Mouse (Mus musculus): ENCODE data around the gene Slc25a28. TPM values are rescaled to one million over a fixed set of nuclear protein-coding genes. Genes with fewer than 3 reads are reported as not detected.

Slc25a28 gene
- 21.6 and 33.2 TPM in 2 replicates for polyA plus RNA-seq (2015; fragmentation: Nextera tagmentation; extraction: Ambion mirVana)

DNA sequence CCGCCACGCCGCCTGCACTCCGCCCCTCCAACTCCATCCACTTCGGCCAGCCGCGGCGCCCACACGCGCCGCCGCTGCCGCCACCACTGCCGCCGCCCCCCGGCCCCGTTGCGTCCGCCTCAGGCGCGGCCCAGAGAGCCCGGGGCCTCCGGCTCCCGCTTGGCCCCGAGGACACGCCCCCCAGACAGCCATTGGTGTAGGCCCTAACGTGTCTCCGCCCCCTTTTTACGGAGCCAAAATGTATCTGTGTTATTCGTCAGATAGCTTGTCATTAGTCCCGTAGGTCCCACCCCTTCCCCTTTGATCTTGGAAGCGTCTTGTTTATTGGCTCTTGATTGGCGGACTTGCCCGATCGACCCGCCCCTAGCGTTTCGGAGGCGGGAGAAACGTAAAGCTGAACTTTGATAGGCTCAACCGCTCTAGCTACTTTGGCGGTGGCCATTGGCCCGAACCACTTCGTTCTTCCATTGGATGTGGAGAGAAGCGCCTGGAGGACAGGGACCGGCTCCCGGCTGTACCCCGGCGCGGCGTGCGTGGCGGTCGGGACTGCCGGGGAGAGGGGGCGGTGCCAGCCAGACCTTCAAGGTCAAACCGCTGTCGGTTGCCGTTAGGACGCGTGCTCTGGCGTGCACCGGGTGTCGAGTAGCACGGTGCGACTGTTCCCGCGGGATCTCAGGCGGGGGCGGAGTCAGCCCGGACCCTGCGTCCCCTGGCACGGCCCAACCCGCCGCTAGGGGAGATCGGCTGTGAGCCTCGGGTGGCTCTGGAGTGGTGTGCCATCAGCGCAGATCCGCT, at the start of gene Slc25a28:
Gene Slc25a28, minus strand, starts transcription at position 152 of the 795 bp plus-strand sequence.

GRCm38 (mm10) chr19:43689419-43690246, 15.0 kb upstream of the Slc25a28 start, which contains the start of gene Entpd7:
Entpd7 (plus strand) TSS chr19:43689672.

Small RNA genes lying within 50 kb of the gene (microRNA-seq; reads per million reads assigned to microRNA genes)
- gene Gm22646 (ENCODE audit: borderline replicate concordance, insufficient number of aligned reads): not detected

Other genes with a start within 250 kb of the Slc25a28 start
- 0.17 and 0.18 TPM in 2 replicates for gene Cnnm1, start 234.4 kb downstream of the Slc25a28 start, polyA plus RNA-seq (2015; fragmentation: Nextera tagmentation; extraction: Ambion mirVana)
- 40.1 and 72.9 TPM in 2 replicates for gene Got1, start 150.3 kb downstream of the Slc25a28 start, polyA plus RNA-seq (2015; fragmentation: Nextera tagmentation; extraction: Ambion mirVana)
- gene Nkx2-3, start 62.6 kb downstream of the Slc25a28 start, polyA plus RNA-seq (2015; fragmentation: Nextera tagmentation; extraction: Ambion mirVana): 0.12 TPM in 1 of 2 replicates, not detected in the other
- 5.9 and 9.6 TPM in 2 replicates for gene Entpd7, start 14.8 kb upstream of the Slc25a28 start, polyA plus RNA-seq (2015; fragmentation: Nextera tagmentation; extraction: Ambion mirVana)
- 14.9 and 23.3 TPM in 2 replicates for gene Cutc, start 78.1 kb upstream of the Slc25a28 start, polyA plus RNA-seq (2015; fragmentation: Nextera tagmentation; extraction: Ambion mirVana)
- 5.6 and 11.9 TPM in 2 replicates for gene Cox15, start 78.1 kb upstream of the Slc25a28 start, polyA plus RNA-seq (2015; fragmentation: Nextera tagmentation; extraction: Ambion mirVana)
- gene Abcc2, start 107.3 kb upstream of the Slc25a28 start, polyA plus RNA-seq (2015; fragmentation: Nextera tagmentation; extraction: Ambion mirVana): 0.81 and 1.7 TPM in 2 replicates